Mouse (Mus musculus) thymus, adult 2 months (tissue): ENCODE measurements around the gene Atg7. TPM values are rescaled to one million over a fixed set of nuclear protein-coding genes. Genes with fewer than 3 reads are reported as not detected.

ENCODE experiments used
- DNase-seq: peaks from one replicate; pipeline ENCODE4 v3.0.0; 2021
- H3K27ac ChIP-seq: fragments of 200-500 bp; 2 replicates; pipeline ENCODE4 v1.5.1; 2012; ENCODE audit warnings: low read length, control low read depth; ENCODE audit not compliant: control insufficient read depth, insufficient read depth
- H3K27me3 ChIP-seq: fragments of 200-500 bp; 2 replicates; pipeline ENCODE4 v1.6.1; 2012; ENCODE audit warnings: mild to moderate bottlenecking, low read length, moderate library complexity, mixed read lengths; ENCODE audit not compliant: control insufficient read depth, insufficient read depth
- H3K36me3 ChIP-seq: fragments of 200-500 bp; 2 replicates; pipeline ENCODE4 v1.6.1; 2012; ENCODE audit warnings: mild to moderate bottlenecking, low read length, moderate library complexity; ENCODE audit not compliant: control insufficient read depth, insufficient read depth
- H3K4me1 ChIP-seq: fragments of 200-500 bp; replicated peaks from 2 replicates; pipeline ENCODE4 v1.6.1; 2012; ENCODE audit warnings: low read length; ENCODE audit not compliant: control insufficient read depth, insufficient read depth
- H3K4me3 ChIP-seq: fragments of 200-500 bp; 2 replicates; pipeline ENCODE4 v1.5.1; 2012; ENCODE audit warnings: mild to moderate bottlenecking, low read length, control low read depth, moderate library complexity; ENCODE audit not compliant: control insufficient read depth, insufficient read depth
- CTCF ChIP-seq: fragments of 200-500 bp; IDR thresholded peaks from 2 replicates; pipeline ENCODE4 v1.5.1; 2012; ENCODE audit warnings: mild to moderate bottlenecking, control low read depth, low read length, moderate library complexity, borderline replicate concordance; ENCODE audit not compliant: control insufficient read depth, poor library complexity, insufficient read depth; ENCODE audit errors: extremely low read depth
- POLR2A ChIP-seq: fragments of 200-500 bp; IDR thresholded peaks from 2 replicates; pipeline ENCODE4 v1.6.1; 2012; ENCODE audit warnings: mild to moderate bottlenecking, low read length, control low read depth, moderate library complexity; ENCODE audit not compliant: control insufficient read depth, poor library complexity, insufficient read depth; ENCODE audit errors: extremely low read depth
- WGBS: fragments of 180-500 bp; shearing (Covaris S2); methylation state at CpG from one replicate; pipeline ENCODE4 v1.1.7; 2018; 5-methylcytosine and 5-hydroxymethylcytosine counted together
- polyA plus RNA-seq: library from polyadenylated mRNA; depleted of rRNA; stranded (reverse); fragments of >200 nt; gene quantifications from 2 replicates; pipeline ENCODE4 v1.2.3, GENCODE M21; 2012

Atg7 gene
- polyA plus RNA-seq, 1 experiment: 18.2 TPM

DNA sequence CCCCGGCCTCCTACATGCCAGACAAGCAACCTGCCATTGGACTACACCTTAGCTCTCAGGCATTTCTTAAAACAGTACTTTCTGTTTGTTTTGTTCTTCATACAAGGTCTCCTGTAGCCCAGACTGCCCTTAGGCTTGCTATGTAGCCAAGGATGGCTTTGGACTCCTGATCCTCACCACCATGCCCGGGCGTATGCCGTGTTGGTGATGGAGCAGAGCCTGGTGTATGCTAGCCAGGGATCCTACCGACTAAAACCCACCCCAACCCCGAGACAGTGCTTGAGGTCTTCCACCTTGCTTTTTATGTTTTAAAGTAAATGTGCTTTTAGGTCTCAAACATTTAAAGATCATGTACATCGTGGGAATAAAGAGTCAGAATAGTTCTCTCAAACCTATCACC, 81.5 kb downstream of the Atg7 start:
- no peaks in the 10 kb centered on the region for H3K36me3 ChIP-seq
- TF ChIP-seq POLR2A: no peak
- TF ChIP-seq CTCF: no peak

DNA sequence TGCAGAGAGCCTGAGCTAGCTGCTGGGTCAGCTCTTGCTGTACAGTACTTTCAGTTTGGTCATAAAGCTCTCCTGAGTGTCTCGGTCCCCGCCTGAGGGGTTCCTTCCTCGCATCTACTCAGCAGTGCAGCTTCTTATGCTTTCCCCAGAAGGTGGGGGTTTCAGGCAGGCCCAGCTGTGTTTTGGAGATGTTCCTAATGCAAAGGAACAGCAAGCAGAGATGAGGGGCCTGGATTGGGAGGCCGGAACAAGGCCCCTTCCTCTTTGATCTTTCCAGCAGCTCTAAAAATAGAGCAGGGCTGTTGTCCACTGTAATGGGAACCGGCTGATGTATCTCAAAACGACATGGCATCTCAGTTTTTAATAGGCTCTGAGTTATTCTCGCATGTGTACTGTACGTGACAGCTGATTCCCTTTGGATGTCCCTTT, 82.3 kb downstream of the Atg7 start:
- DNase-seq: no peak
- WGBS: 93% methylated on average over 8 of the region's 8 CpGs
- H3K4me3 ChIP-seq: no peak overlapping the region
- H3K27me3 ChIP-seq: no peaks in the 10 kb centered on the region
- TF ChIP-seq CTCF (no peak), POLR2A (no peak)
- H3K36me3 ChIP-seq: no peaks in the 10 kb centered on the region
- H3K4me1 ChIP-seq: peaks cover 3% of the 10 kb centered on the region
- H3K27ac ChIP-seq: no peak overlapping the region

More for the DNA sequence above, 81.5 kb downstream of the Atg7 start:
- H3K27me3 ChIP-seq: no peaks in the 10 kb centered on the region
- H3K4me1 ChIP-seq: peaks cover 3% of the 10 kb centered on the region
- no peak for DNase-seq
- H3K27ac ChIP-seq: no peak overlapping the region
- WGBS: 92% methylated on average over 7 of the region's 7 CpGs
- H3K4me3 ChIP-seq: no peak overlapping the region

DNA sequence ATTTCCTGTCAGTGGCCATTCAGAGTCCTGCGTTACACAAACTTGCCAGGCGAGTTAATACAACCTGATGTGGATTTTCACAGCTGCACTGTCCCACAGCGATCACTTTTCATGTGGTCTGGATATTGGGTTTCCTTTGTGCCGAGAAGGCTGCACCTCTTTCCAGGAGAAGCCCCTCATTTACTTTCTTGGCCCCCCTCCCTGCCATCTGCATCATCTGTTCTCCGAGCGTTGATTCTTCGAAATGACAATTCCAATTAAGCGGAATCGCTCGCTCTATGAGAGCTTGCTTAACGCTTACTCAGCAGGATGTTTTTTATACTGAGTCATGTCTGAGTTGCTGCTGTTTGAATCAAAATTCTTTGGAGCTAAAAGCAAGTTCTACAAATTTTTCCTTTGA, 83.8 kb downstream of the Atg7 start:
- H3K4me3 ChIP-seq: no peak overlapping the region
- DNase-seq: no peak
- no peak for TF ChIP-seq POLR2A
- no peak for TF ChIP-seq CTCF
- no peaks in the 10 kb centered on the region for H3K27me3 ChIP-seq
- peaks cover 3% of the 10 kb centered on the region for H3K4me1 ChIP-seq
- no peak overlapping the region for H3K27ac ChIP-seq
- WGBS: 14% methylated on average over 11 of the region's 11 CpGs
- no peaks in the 10 kb centered on the region for H3K36me3 ChIP-seq

DNA sequence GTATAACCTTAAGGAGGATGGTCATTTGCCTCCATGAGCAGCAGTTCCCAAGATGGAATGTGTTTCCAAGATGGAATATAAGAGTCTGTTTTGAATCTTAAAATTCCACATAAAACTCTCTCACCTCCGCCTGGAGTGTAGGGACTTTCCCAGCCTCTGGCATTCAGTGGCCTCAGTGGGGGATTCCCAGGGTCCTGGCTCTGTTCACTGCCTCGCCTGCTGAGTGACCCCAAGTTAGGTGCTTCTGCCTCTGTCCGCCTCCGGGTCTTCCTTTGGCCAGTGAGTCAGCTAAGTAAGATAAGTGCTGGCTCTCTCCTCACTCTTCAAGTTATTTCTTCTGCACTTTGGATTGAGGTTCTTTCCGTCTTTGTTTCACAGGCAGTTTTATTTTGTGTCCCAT, 90.3 kb downstream of the Atg7 start:
- TF ChIP-seq CTCF (no peak), POLR2A (no peak)
- DNase-seq: no peak
- WGBS: 92% methylated on average over 5 of the region's 5 CpGs
- Histone ChIP-seq H3K36me3 (no peaks in the 10 kb centered on the region), H3K4me3 (no peak overlapping the region), H3K4me1 (no peaks in the 10 kb centered on the region), H3K27ac (no peak overlapping the region), H3K27me3 (no peaks in the 10 kb centered on the region)

DNA sequence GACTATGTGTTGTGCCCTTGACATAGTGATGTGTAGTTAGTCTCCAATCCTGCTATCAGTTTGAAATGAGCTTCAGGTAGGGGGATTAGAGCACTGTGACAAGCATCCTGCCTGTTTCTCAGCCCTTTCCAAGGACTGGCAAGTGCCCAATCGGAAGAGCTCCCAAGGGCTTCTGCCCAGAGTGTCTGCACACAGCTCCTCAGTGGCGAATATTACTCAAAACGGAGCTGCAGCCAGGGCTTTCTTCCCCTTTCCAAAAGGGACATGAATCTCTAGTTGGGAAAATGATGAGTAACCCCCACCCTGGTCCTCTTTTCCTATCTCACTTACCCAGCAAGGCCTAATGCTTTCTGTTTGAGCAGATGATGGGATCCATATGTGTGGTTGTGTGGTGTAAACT, 90.8 kb downstream of the Atg7 start:
- Histone ChIP-seq H3K36me3 (no peaks in the 10 kb centered on the region), H3K27ac (no peak overlapping the region), H3K4me3 (no peak overlapping the region), H3K4me1 (no peaks in the 10 kb centered on the region), H3K27me3 (no peaks in the 10 kb centered on the region)
- DNase-seq: no peak
- WGBS: 92% methylated on average over 3 of the region's 3 CpGs
- no peak for TF ChIP-seq CTCF
- TF ChIP-seq POLR2A: no peak

DNA sequence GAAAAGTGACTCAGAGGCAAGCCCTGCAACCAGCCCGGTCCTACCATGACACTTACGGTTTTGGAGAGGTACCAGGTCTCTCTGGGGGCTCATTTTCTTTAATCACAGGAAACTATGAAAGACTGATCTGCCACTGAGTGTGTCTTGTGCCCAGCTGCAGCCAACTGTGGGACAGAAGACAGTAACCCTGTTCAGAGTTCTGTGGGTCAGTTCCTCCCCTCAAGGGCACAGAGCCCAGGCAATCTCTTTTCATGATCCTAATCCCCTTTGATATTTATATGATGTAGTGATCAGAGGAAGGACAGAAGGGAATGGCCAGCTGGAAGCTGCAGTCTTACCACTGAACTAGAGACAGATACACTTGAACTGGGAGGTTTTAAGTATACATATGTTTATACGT, 92.2 kb downstream of the Atg7 start:
- H3K27ac ChIP-seq: no peak overlapping the region
- WGBS: 82% methylated on average over 3 of the region's 3 CpGs
- H3K4me3 ChIP-seq: no peak overlapping the region
- no peaks in the 10 kb centered on the region for H3K27me3 ChIP-seq
- no peak for TF ChIP-seq POLR2A
- no peak for TF ChIP-seq CTCF
- no peaks in the 10 kb centered on the region for H3K36me3 ChIP-seq
- no peak for DNase-seq
- H3K4me1 ChIP-seq: no peaks in the 10 kb centered on the region

DNA sequence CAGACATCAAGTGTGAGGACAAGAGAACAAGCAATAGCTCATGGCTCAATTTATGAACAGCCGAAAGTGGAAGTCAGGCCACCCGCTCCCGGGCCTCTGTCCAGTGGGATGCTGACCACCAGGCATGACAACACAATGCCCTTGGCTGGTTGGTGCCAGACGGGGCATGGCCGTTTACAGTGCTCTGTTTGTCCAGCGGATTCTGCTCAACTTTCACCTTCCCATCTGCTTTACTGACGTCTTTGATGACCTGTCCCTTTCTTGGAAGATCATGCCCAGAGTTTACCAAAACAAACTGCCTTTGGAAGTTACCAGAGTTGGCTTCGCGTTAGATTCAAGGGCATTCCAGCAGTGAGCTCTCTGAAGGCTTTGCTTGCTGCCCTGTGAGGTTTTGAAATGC, 93.5 kb downstream of the Atg7 start:
- 96% methylated on average over 9 of the region's 9 CpGs for WGBS
- no peak for TF ChIP-seq POLR2A
- no peak for TF ChIP-seq CTCF
- H3K27me3 ChIP-seq: no peaks in the 10 kb centered on the region
- no peak overlapping the region for H3K27ac ChIP-seq
- H3K36me3 ChIP-seq: no peaks in the 10 kb centered on the region
- DNase-seq: no peak
- no peaks in the 10 kb centered on the region for H3K4me1 ChIP-seq
- H3K4me3 ChIP-seq: no peak overlapping the region
